Mouse (Mus musculus): Measurements from ENCODE around the gene Lyrm4. TPM values are rescaled to one million over a fixed set of nuclear protein-coding genes. Genes with fewer than 3 reads are reported as not detected.

The Lyrm4 gene
- polyA plus RNA-seq, 1 experiment from 2014 or later, result 41.7 TPM

DNA sequence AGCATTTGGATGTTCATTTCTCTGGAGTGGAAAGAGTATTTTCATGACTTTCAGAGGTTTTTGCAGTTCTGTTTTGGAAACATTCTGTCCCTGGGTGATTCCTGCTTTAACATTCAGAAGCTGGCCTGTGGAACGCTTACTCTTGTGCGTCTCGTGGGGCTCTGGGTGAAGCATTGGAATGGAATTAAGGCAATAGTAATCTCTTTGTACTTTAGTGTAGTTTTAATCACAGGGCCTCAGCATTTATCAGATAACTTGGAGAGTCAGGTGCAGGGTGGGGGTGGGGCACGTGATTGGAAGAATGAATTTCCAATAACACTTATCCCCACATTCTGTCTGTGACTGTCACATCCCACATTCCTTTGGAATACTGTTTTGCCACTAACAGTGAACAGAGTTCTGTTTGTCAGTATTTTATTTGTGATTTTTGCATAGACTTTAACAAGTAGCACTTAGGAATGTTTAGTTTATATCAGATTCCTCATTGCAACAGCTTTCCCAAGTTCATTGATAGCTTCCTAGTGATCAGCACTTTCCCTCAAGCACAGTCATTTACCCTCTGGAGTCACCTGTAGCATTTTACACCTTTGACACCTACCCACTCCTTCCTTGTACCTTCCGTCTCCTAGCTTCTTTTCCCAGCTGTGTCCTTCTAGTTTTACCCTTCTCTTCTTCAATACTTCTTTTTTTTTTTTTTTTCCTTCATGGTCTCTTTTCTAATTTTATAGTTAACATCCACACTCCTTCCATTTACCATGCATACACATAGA, 23.1 kb upstream of the Lyrm4 start:
- Histone ChIP-seq H3K27ac (ENCODE audit: low read depth, low read length) (no peak overlapping the region), H3K4me1 (replicated peaks; ENCODE audit: control insufficient read depth, insufficient read depth, low read length) (no peaks in the 10 kb centered on the region; the same call in 1 of the 2 replicates), H3K4me2 (no peak overlapping the region), H3K9ac (ENCODE audit: low read depth, low read length) (no peak overlapping the region), H3K9me3 (ENCODE audit: control insufficient read depth, low read length) (no peaks in the 10 kb centered on the region), H3K27me3 (replicated peaks; ENCODE audit: control insufficient read depth, insufficient read depth, low read length) (no peaks in the 10 kb centered on the region), H3K36me3 (ENCODE audit: control insufficient read depth, insufficient read depth, low read length) (no peaks in the 10 kb centered on the region), H3K4me3 (ENCODE audit: low read depth, low read length) (no peak overlapping the region)
- DNase-seq (ENCODE audit: low spot score), result no peak
- ATAC-seq (replicated peaks; ENCODE audit: low FRiP score), result no peak
- WGBS, result 83% methylated on average over 5 of the region's 5 CpGs

DNA sequence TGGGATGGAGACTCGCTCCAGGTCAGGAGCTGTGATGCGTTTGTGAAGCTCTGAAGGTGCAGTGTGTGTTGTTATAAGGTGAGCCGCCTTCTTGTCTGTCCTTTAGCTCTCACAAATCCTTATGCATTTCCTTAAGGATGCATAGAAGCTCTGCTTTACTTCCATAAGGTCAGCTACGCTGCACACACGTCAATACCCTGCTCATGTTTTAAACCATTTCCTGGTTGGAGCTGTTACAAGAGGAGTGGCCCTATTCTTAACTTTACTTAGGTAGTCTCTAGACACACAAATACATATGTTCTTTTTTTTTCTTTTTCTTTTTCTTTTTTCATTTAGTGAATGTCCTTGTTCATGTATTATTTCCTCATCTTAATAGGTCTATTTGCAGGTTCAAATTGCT, 22.4 kb upstream of the Lyrm4 start:
- Histone ChIP-seq H3K4me1 (replicated peaks; ENCODE audit: control insufficient read depth, insufficient read depth, low read length) (no peaks in the 10 kb centered on the region; the same call in 1 of the 2 replicates), H3K9me3 (ENCODE audit: control insufficient read depth, low read length) (no peaks in the 10 kb centered on the region), H3K27ac (ENCODE audit: low read depth, low read length) (no peak overlapping the region), H3K4me3 (ENCODE audit: low read depth, low read length) (no peak overlapping the region), H3K4me2 (no peak overlapping the region), H3K36me3 (ENCODE audit: control insufficient read depth, insufficient read depth, low read length) (no peaks in the 10 kb centered on the region), H3K9ac (ENCODE audit: low read depth, low read length) (no peak overlapping the region), H3K27me3 (replicated peaks; ENCODE audit: control insufficient read depth, insufficient read depth, low read length) (no peaks in the 10 kb centered on the region)
- no peak for ATAC-seq (replicated peaks; ENCODE audit: low FRiP score)
- no peak for DNase-seq (ENCODE audit: low spot score)
- WGBS, result 81% methylated on average over 5 of the region's 5 CpGs

DNA sequence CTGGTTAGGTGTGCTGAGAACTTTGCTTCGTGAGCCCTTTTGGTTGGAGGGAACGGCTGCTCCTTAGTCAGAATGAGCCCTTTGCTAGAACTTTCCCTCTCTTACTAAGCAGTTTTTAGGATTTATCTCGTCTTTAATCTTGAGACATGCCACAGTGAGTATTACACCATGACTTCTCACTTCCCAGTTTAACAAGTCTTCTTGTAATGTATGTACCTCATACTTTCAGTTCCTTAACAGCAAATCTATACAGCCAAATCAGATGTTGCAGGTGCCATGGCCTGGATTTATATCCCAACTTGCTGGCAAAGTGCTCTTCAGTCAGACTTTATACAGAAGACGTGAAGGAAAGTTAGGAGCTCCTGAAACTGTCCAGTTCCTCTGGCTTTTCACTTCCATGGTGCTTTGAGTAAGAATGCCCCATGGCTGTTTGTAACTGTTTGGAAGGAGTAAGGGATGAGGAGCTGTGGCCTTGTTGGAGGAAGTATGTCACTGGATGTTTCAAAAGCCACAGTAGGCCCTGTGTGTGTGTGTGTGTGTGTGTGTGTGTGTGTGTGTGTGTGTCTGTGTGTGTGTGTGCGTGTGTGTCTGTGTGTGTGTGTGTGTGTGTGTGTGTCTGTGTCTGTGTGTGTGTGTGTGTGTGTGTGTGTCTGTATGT, 14.8 kb upstream of the Lyrm4 start:
- Histone ChIP-seq H3K9me3 (ENCODE audit: control insufficient read depth, low read length) (no peaks in the 10 kb centered on the region), H3K36me3 (ENCODE audit: control insufficient read depth, insufficient read depth, low read length) (no peaks in the 10 kb centered on the region), H3K4me3 (ENCODE audit: low read depth, low read length) (no peak overlapping the region), H3K4me2 (no peak overlapping the region), H3K27me3 (replicated peaks; ENCODE audit: control insufficient read depth, insufficient read depth, low read length) (no peaks in the 10 kb centered on the region), H3K27ac (ENCODE audit: low read depth, low read length) (no peak overlapping the region), H3K9ac (ENCODE audit: low read depth, low read length) (no peak overlapping the region), H3K4me1 (replicated peaks; ENCODE audit: control insufficient read depth, insufficient read depth, low read length) (peaks cover 5% of the 10 kb centered on the region; the same call in 1 of the 2 replicates)
- DNase-seq (ENCODE audit: low spot score) (no peak), ATAC-seq (replicated peaks; ENCODE audit: low FRiP score) (no peak)
- 74% methylated on average over 4 of the region's 5 CpGs for WGBS

DNA sequence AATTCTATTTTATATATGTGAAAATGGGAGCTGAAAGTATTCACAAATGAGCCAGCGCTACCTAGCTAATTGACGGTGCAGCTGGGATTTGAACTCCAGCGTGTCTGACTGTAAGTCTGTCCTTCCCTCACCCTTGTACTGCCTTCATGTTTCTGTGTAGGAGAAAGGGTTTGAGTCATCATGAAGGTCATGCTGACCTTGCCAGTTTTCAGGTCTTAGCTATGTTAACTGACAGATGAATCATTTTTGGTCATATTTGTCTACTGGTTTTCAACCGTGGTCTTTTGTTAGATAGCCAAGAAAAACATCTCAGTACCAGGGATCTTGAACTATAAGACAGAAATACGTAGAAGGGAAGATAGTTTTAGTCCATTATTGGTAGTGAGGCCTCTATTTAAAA, 14.1 kb upstream of the Lyrm4 start:
- Histone ChIP-seq H3K4me3 (ENCODE audit: low read depth, low read length) (no peak overlapping the region), H3K27ac (ENCODE audit: low read depth, low read length) (no peak overlapping the region), H3K4me2 (no peak overlapping the region), H3K36me3 (ENCODE audit: control insufficient read depth, insufficient read depth, low read length) (no peaks in the 10 kb centered on the region), H3K4me1 (replicated peaks; ENCODE audit: control insufficient read depth, insufficient read depth, low read length) (peaks cover 5% of the 10 kb centered on the region; the same call in 1 of the 2 replicates), H3K9me3 (ENCODE audit: control insufficient read depth, low read length) (no peaks in the 10 kb centered on the region), H3K9ac (ENCODE audit: low read depth, low read length) (no peak overlapping the region), H3K27me3 (replicated peaks; ENCODE audit: control insufficient read depth, insufficient read depth, low read length) (no peaks in the 10 kb centered on the region)
- 90% methylated on average over 5 of the region's 5 CpGs for WGBS
- ATAC-seq (replicated peaks; ENCODE audit: low FRiP score) (no peak), DNase-seq (ENCODE audit: low spot score) (no peak)

DNA sequence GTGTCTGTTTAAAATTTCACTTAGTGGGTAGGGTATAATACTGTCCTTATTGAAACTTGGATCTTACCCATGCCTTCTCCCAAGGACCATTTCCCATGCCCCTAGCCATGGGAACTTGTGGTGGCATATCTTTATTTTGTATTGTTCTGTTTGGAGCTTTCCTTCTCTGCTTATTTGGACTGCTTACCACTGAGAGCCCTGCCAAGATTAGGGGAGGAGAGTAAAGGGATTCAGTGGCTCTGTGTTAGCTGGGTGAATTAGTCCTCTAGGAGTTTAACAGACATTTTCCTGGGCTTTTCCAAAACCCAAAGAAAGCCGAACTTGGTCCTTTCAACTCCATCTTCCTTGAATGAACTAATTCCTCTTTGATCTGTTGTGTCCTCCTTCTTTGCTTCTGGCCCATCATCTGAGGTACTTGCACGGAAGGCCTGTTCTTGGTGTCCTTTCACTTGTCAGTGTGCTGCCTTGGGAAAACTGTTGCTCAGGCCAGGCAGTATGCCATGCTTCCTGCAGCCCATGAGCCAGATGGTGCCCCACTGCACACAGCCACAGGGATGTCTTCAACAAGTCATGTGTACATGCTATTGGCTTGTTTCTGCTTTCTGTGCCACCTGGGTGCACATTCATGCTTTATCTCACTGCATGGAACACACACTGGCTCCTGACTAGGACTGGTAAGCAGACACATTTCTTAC, 12.2 kb upstream of the Lyrm4 start:
- Histone ChIP-seq H3K9ac (ENCODE audit: low read depth, low read length) (no peak overlapping the region), H3K36me3 (ENCODE audit: control insufficient read depth, insufficient read depth, low read length) (no peaks in the 10 kb centered on the region), H3K27ac (ENCODE audit: low read depth, low read length) (no peak overlapping the region), H3K9me3 (ENCODE audit: control insufficient read depth, low read length) (no peaks in the 10 kb centered on the region), H3K4me1 (replicated peaks; ENCODE audit: control insufficient read depth, insufficient read depth, low read length) (peaks cover 5% of the 10 kb centered on the region; the same call in 1 of the 2 replicates), H3K4me2 (no peak overlapping the region), H3K27me3 (replicated peaks; ENCODE audit: control insufficient read depth, insufficient read depth, low read length) (no peaks in the 10 kb centered on the region), H3K4me3 (ENCODE audit: low read depth, low read length) (no peak overlapping the region)
- WGBS, result 89% methylated on average over 2 of the region's 2 CpGs
- DNase-seq (ENCODE audit: low spot score) (no peak), ATAC-seq (replicated peaks; ENCODE audit: low FRiP score) (no peak)

DNA sequence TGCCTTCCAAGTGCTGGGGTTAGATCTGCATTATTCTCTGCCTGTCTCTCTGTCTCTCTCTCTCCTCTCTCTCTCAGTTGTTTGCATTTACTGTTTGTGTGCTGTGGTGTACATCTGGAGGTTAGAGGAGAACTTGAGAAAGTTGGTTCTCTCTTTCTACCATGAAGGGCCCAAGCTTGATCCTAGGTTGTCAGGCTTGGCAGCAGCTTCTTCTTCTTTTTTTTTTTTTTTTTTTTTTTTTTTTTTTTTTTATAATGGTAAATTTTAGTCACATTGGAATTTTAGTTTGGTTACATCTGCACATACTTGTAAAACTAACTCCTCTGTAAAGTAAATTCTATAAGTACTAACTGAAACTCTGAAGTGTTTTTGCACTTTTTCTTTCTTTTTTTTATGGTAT, 3.3 kb upstream of the Lyrm4 start:
- Histone ChIP-seq H3K27ac (ENCODE audit: low read depth, low read length) (no peak overlapping the region), H3K9ac (ENCODE audit: low read depth, low read length) (no peak overlapping the region), H3K27me3 (replicated peaks; ENCODE audit: control insufficient read depth, insufficient read depth, low read length) (no peaks in the 10 kb centered on the region), H3K36me3 (ENCODE audit: control insufficient read depth, insufficient read depth, low read length) (no peaks in the 10 kb centered on the region), H3K4me3 (ENCODE audit: low read depth, low read length) (no peak overlapping the region), H3K4me2 (no peak overlapping the region), H3K4me1 (replicated peaks; ENCODE audit: control insufficient read depth, insufficient read depth, low read length) (peaks cover 5% of the 10 kb centered on the region), H3K9me3 (ENCODE audit: control insufficient read depth, low read length) (no peaks in the 10 kb centered on the region)
- ATAC-seq (replicated peaks; ENCODE audit: low FRiP score), result no peak
- no peak for DNase-seq (ENCODE audit: low spot score)

DNA sequence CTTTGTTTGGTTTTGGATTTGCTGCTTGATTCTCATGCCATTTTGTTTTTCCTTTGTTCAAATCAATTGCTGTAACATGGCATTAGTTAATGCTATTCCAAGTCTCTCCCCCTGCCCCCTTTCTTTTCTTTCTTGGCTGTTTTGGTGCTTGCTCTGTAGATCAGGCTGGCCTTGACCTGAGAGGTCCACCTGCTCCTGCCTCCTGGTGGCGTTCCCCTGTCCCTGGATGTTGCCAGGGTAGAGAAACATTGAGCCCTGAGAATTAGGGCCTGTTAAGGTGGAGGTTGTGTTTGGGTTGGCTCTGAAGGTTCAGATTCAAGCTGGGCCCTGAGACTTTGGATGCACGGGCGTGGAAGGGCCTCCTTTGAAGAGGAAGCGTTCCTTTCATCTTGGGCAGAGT, 2.4 kb upstream of the Lyrm4 start:
- DNase-seq (ENCODE audit: low spot score) (no peak), ATAC-seq (replicated peaks; ENCODE audit: low FRiP score) (no peak)
- Histone ChIP-seq H3K27ac (ENCODE audit: low read depth, low read length) (no peak overlapping the region), H3K36me3 (ENCODE audit: control insufficient read depth, insufficient read depth, low read length) (no peaks in the 10 kb centered on the region), H3K4me2 (no peak overlapping the region), H3K9me3 (ENCODE audit: control insufficient read depth, low read length) (no peaks in the 10 kb centered on the region), H3K4me1 (replicated peaks; ENCODE audit: control insufficient read depth, insufficient read depth, low read length) (peaks cover 5% of the 10 kb centered on the region), H3K9ac (ENCODE audit: low read depth, low read length) (no peak overlapping the region), H3K4me3 (ENCODE audit: low read depth, low read length) (no peak overlapping the region), H3K27me3 (replicated peaks; ENCODE audit: control insufficient read depth, insufficient read depth, low read length) (no peaks in the 10 kb centered on the region)
- 78% methylated on average over 4 of the region's 4 CpGs for WGBS

DNA sequence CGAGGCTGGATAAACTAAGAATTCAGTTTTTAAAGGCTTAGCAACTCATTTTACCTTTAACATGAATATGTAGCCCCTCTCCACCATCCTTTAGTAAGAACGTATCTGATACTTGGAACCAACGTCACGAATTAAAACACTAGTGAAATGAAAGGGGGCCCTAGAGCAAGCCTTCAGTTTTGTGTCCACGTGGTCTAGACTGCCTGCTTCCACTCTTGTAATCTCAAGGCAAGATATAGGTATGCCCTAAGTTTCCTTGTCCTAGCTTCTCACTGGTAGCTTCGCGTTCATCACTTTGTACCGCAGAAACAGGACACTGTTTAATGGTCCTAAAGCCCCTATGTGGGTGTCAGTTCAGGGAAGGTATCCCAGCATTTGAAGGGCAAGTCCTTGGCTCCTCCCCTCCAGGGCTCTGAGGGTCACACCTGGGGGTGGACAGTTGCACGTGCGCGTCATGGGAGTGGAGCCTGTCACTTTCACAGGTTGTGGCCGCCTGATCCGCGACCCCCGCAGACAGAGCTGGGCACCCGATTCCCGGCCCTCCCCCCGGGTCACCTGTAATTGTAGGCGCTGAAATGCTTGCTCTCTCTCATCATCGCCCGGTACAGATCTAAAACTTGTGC, 695 bp downstream of the Lyrm4 start:
- H3K4me2 ChIP-seq, result peak overlapping the region; percentile 88
- DNase-seq (ENCODE audit: low spot score) (peak; percentile 64), ATAC-seq (replicated peaks; ENCODE audit: low FRiP score) (peak; percentile 41)
- WGBS, result 6% methylated on average over 21 of the region's 21 CpGs
- H3K4me1 ChIP-seq (replicated peaks; ENCODE audit: control insufficient read depth, insufficient read depth, low read length), result peaks cover 5% of the 10 kb centered on the region
- H3K9ac ChIP-seq (ENCODE audit: low read depth, low read length), result peak overlapping the region; percentile 80
- H3K27me3 ChIP-seq (replicated peaks; ENCODE audit: control insufficient read depth, insufficient read depth, low read length), result no peaks in the 10 kb centered on the region
- peak overlapping the region; percentile 87 for H3K27ac ChIP-seq (ENCODE audit: low read depth, low read length)
- H3K36me3 ChIP-seq (ENCODE audit: control insufficient read depth, insufficient read depth, low read length), result no peaks in the 10 kb centered on the region
- H3K4me3 ChIP-seq (ENCODE audit: low read depth, low read length), result peak overlapping the region; percentile 81
- H3K9me3 ChIP-seq (ENCODE audit: control insufficient read depth, low read length), result no peaks in the 10 kb centered on the region

Data from liver, embryonic 11.5 days (tissue).